Mouse (Mus musculus) induced T-regulatory cell, adult 2 months (primary cell): ENCODE measurements around the gene Vmn1r55.
"Not testable (repeated sequence)": the region's sequence is repeated elsewhere in the genome, so short reads cannot be mapped to it uniquely, and the experiment has no call there.

Source experiments
- DNase-seq: peaks from one replicate; pipeline ENCODE4 v3.0.0-alpha.2; 2012; ENCODE audit warnings: low read depth

Gene Vmn1r55

DNA sequence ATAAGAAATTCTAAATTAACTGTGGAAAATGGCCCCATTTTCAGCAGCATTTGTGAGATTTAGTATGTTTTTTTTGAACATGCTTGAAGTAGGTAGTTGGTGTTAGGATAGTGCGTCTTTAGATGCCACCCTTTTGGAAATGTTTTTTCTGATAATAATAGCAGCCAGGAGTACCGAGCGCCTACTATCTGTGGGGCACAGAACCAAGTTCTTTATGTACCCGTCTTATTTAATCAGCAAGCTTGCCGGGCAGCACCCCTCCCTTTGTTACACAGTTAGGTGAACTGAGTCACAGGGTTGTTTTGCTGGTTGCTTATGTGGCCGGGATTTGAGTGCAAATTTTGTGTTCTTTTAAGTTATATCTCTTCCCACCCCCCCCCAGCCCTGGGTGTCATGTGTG is 68.2 kb downstream of the Vmn1r55 start:
- DNase-seq, result no peak

- DNase-seq, result no peak
Measured at GRCm38 (mm10) chr7:5080815-5081214, 68.7 kb downstream of the Vmn1r55 start.

DNA sequence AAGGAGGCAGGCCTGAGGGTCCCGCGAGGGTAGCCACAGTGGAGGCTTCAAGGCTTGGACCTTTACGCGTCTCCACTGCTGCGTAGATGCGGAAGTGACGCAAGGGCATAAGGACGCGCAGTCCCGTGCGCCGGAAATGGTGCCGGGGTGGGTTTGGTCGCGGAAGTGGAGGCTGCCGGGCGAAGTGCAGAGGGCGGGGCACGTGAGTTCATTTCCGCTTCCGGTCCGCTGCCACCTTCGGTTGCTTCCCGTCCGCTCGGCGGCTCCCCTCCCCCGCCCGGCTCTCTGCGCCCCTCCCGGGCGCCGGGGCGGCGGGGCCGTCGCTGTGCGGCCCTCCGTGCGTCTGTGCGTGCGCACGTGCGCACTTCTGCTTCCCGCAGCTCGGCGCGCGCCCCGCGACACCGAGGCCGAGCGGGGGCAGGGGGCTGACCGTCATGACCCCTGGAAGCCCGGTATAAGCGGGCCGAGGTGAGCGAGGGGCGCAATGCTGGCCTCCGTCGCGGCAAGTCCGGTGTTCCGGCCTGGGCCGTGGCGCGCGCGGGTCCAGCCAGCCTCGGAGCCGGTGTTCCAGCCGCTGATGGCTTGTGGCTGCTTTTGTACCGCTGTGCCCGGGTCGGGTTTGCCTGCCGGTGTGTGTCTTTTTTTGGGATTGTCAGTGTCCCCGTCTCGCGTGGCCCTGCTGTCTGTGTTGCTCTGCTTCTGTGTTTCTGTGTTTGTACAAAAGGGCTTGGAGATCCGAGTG is 69.3 kb downstream of the Vmn1r55 start, which contains the start of gene Epn1:
Epn1 (plus strand) TSS at position 226 of the 742 bp plus-strand sequence.
- peak; percentile 99 for DNase-seq

GRCm38 (mm10) chr7:5079365-5080009 is 70.0 kb downstream of the Vmn1r55 start:
- not testable (repeated sequence) for DNase-seq
